Mouse (Mus musculus) effector memory CD4-positive, alpha-beta T cell, adult 7 months (primary cell): ENCODE results near the gene Usp28. TPM values are rescaled to one million over a fixed set of nuclear protein-coding genes. Genes with fewer than 3 reads are reported as not detected.

Source experiments
- polyA plus RNA-seq: library from polyadenylated mRNA; unstranded; fragments of 100-300 nt; shearing (Covaris generic); gene quantifications from one replicate; pipeline ENCODE4 v1.2.1, GENCODE M21; 2017

The Usp28 gene
- 9.0 TPM for polyA plus RNA-seq

DNA sequence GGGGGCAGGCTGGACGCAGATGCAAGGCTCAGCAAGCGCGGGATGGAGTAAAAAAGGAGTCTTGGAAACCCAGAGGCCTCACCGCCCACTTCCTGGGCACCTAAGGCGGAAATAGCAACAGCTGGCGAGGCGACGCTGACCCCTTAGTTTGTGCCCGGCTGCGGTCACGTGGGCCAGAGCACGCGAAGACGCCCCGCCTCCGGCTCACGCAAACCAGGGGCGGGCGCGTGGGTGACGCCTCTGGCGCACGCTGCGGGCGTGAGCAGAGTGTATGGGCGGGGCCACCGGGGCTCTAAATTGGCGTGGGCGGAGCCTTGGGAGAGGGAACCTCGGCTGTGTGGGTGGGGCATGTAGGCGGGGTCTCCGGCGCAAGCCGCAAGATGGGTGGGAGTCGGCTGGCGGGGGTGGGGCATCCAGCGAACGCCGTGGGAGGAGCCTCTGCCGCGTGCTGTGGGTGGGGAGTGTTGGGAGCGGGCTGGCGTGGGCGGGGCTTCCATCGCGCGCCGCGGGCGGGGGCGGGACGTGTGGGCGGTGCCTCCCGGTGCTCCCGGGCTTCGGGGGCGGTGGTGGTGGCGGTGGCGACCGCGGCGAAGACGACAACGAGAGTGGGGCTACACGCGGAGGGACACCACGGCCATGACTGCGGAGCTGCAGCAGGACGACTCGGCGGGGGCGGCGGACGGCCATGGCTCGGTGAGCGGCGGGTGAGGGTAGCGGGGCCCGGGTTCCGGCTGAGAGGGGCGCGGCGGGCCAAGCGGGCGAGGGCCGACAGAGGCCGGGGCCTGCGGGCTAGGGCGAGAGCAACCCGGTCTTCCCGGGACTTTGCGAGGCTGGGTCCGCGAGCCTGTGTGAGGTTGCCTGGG, at the start of gene Usp28:
Gene Usp28, plus strand, starts transcription at position 531 of the 863 bp plus-strand sequence.

DNA sequence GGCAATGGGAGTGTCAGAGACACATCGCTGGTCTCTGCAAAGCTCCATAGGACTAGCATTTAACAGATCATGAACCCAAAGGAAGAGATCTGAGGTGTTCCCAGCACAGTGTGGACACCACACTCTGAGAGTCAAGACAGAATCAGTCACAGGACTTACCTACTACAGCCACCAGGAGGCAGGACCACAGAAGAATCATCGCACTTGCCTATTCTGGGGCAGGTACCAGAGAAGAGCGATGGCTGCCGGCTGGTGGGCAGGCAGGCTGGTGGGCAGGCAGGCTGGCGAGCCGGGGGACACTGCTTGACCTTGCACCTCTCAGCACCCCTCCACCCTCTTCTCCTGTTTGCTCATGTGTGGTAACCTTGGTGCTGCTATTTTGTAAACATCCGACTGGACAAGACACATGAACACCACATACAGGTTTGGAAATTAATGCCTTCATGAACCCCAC, 20.6 kb upstream of the Usp28 start, which contains the start of gene Htr3b:
Gene Htr3b, minus strand, starts transcription at position 404 of the 454 bp plus-strand sequence.

DNA sequence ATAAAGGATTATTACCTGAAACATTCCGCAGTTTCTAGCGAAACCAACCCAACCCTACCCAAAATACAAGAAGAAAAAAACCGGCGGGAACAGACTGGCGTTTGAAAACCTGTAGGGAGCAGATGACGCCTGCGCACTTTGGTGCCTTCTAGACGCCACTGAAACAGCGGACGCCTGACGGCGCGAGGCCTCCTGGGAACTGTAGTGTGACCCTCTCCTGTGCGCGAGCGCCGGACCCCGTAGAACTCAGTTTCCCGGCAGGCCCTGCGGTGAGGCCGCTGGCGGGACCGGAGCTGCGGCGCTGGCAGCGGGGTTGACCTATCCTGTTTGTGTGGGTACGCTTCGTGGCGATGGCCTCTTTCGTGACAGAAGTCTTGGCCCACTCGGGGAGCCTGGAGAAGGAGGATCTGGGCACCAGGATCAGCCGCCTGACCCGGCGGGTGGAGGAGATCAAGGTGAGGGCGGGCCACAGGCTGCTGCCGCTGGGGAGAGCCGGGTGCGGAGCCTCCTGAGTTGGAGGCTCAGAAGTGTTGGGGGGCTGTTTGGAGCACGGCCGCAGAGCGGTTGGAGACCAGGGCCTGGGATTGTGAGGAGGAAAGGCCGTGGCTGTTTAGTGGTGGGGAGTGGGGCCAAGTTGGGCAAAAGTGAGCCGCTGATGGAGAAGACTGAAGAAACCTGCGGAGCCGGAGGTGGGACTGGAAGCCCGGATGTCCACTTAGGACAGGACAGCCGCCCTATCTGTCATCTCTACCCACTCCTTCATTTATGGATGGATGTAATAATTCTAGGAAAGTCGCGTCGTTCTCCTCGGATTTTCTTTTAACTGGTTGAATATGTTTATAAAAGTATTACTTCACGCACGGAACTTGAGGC, 70.4 kb downstream of the Usp28 start, which contains the start of gene Zw10:
Gene Zw10, plus strand, starts transcription at position 281 of the 873 bp plus-strand sequence.

DNA sequence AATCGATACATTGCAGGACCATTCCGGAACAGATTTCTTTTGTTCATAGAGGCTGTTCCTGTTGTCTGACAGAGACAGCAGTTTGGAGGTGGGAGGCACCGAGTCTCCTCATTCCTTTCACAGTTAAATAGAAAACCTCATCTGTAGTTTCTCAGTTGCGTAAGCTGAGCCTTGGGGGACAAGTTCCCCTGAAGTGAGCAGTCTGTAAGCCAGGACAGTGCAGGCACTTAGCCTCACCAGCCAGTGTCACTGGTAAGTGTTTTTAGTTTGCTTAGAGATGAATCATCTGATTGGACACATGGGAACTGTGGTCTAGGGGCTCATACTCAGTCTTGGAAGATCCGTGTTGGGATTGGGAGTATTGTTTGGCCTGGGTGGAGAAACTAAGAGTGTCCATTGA, 95.9 kb downstream of the Usp28 start, which contains the start of gene Tmprss5:
Gene Tmprss5, plus strand, starts transcription at position 154 of the 400 bp plus-strand sequence.

Other genes with a start within 250 kb of the Usp28 start
- gene Zbtb16, start 149.2 kb upstream of the Usp28 start, polyA plus RNA-seq: 0.37 TPM
- not detected for gene Htr3a, start 74.3 kb upstream of the Usp28 start, polyA plus RNA-seq
- not detected for gene Htr3b, start 20.4 kb upstream of the Usp28 start, polyA plus RNA-seq
- 38.0 TPM for gene Zw10, start 70.2 kb downstream of the Usp28 start, polyA plus RNA-seq
- not detected for gene Tmprss5, start 95.9 kb downstream of the Usp28 start, polyA plus RNA-seq